Comparison of ENCODE assay signal across 11 mouse cellular contexts in the genomic region with DNA sequence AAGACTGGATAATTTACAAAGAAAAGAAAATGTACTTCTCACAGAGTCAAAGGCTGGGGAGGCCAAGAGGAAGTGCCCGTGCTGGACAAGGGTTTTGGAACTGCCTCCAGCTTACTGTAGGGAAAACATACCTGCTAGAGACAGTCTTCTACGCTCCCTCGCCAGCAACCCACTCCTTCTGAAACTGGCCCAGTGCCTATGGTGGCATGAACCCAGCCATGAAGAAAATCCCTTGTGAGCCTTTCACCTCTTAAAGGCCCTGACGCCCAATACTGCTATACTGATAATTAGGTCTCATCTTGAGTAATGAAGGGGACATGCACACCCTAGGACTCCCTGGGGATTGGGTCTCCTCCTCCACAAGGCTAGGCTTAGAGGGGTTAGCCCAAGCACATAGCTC.
DNase-seq lines count a peak whose midpoint lies in the region.
"Had no signal": no experiment of that assay in that cellular context is flagged by ENCODE, and none has a peak within 500 bp of the region (broad histone marks: within the 10 kb centered on the region; RNA-seq: fewer than 3 reads in every experiment).

No protein-coding gene starts in this region.

- DNase-seq in cerebellum, postnatal 10 days, result peak; percentile 57 to 60
- no peak for DNase-seq in cerebellum, adult 9-11 months
- DNase-seq in heart, adult 11 months, result peak; percentile 63
- no peak for DNase-seq in heart, postnatal 36 days
- DNase-seq in testis, postnatal 10 days (ENCODE audit: low spot score), result peak; percentile 29
- no peak for DNase-seq in testis, postnatal 14 days (ENCODE audit: low spot score)
- DNase-seq: cerebellum, adult 11 months; cerebellum, adult 18-20 months; cerebellum, adult 8-10 months; cerebellum, postnatal 36 days; embryo, embryonic 11 days had no signal

- intact Hi-C loops in heart, postnatal 36 days (cut with DNase I), result no loop called here

Comparison
In these comparisons a context has a peak if more than half of its experiments do, and no peak if none do; other contexts are left out.
1. DNase-seq: peak in cerebellum, postnatal 10 days (2 of 2), heart, adult 11 months (single experiment) and testis, postnatal 10 days (single experiment); none in cerebellum, adult 9-11 months (single experiment), heart, postnatal 36 days (0 of 2) and testis, postnatal 14 days (single experiment).